33 mouse cellular contexts compared by ENCODE assay signal in the genomic region with DNA sequence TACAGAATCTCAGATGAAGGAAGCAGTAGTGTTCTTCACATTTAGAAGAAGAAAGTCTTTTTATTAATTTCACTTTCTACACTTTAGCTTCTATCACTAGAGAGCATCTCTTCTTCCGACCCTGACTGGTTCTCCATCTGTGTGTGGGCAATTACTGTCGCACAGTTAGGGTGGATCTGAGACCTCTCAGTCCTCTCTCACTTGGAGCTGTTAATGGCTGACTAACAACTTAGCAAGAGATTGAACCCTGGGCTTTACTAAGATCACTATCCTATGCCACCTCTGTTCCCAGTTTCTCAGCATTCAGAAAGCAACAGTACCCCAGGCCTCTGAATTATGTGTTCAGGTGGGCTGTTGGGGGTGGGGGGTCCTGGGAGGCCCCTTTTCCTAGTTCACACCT. TPM values are rescaled to one million over a fixed set of nuclear protein-coding genes. Genes with fewer than 3 reads are reported as not detected.
DNase-seq lines count a peak whose midpoint lies in the region; ATAC-seq and TF ChIP-seq lines count a peak whose summit lies in the region.
"Had no signal": no experiment of that assay in that cellular context is flagged by ENCODE, and none has a peak within 500 bp of the region (broad histone marks: within the 10 kb centered on the region; RNA-seq: fewer than 3 reads in every experiment).

No protein-coding gene starts in this region.

- peak overlapping the region; percentile 44; the same call in 1 of the 2 replicates for H3K4me2 ChIP-seq in kidney, postnatal 0 days (ENCODE audit: low read length)
- peak overlapping the region; percentile 50 for H3K4me2 ChIP-seq in liver, embryonic 13.5 days

- H3K4me3 ChIP-seq in kidney, adult 2 months (ENCODE audit: insufficient read depth, low read depth, low read length), result peak overlapping the region; percentile 36
- 0 out of 2 replicates have a peak overlapping the region, but pooled peaks have one; percentile 41 for H3K4me3 ChIP-seq in E14TG2a.4 (replicated peaks; ENCODE audit: low read length)
- no peak overlapping the region for H3K4me3 ChIP-seq in kidney, postnatal 0 days (replicated peaks; ENCODE audit: low read depth, low read length)
- H3K4me3 ChIP-seq in liver, embryonic 13.5 days (replicated peaks), result peak overlapping the region; percentile 43
- no peak overlapping the region for H3K4me3 ChIP-seq in hindbrain, embryonic 10.5 days
- H3K4me3 ChIP-seq: layer of hippocampus, adult 2 months; midbrain, embryonic 15.5 days; neural tube, embryonic 15.5 days had no signal

- no peak for TF ChIP-seq POLR2A in kidney, adult 2 months (IDR thresholded peaks at IDR 0.05; ENCODE audit: low read depth, low read length)

- H3K36me3 ChIP-seq in kidney, adult 2 months (ENCODE audit: control insufficient read depth, insufficient read depth, low read length), result no peaks in the 10 kb centered on the region
- no peaks in the 10 kb centered on the region for H3K36me3 ChIP-seq in E14TG2a.4 (ENCODE audit: insufficient read depth, low read length)
- no peaks in the 10 kb centered on the region for H3K36me3 ChIP-seq in kidney, postnatal 0 days (ENCODE audit: insufficient read depth, low read length)
- 0 out of 2 replicates have a peak, but pooled peaks cover 5% of the 10 kb centered on the region for H3K36me3 ChIP-seq in liver, embryonic 13.5 days
- H3K36me3 ChIP-seq in hindbrain, embryonic 10.5 days, result no peaks in the 10 kb centered on the region
- H3K36me3 ChIP-seq: embryonic facial prominence, embryonic 12.5 days; hindbrain, embryonic 12.5 days; lung, embryonic 15.5 days; midbrain, embryonic 10.5 days; midbrain, embryonic 15.5 days; neural tube, embryonic 15.5 days had no signal

- 45% methylated on average over 2 of the region's 2 CpGs for WGBS in kidney, adult 2 months
- 58% methylated on average over 2 of the region's 2 CpGs for WGBS in kidney, postnatal 0 days
- WGBS in liver, embryonic 13.5 days (ENCODE audit: insufficient replicate concordance), result 39% methylated on average over 2 of the region's 2 CpGs
- 76% methylated on average over 2 of the region's 2 CpGs for WGBS in hindbrain, embryonic 10.5 days

- no peaks in the 10 kb centered on the region for H3K27me3 ChIP-seq in kidney, adult 2 months (replicated peaks; ENCODE audit: control insufficient read depth, insufficient read depth, low read length)
- H3K27me3 ChIP-seq in E14TG2a.4 (ENCODE audit: insufficient read depth, low read length), result peaks cover 50% of the 10 kb centered on the region
- no peaks in the 10 kb centered on the region for H3K27me3 ChIP-seq in kidney, postnatal 0 days (ENCODE audit: insufficient read depth, low read length)
- peaks cover 18% of the 10 kb centered on the region for H3K27me3 ChIP-seq in liver, embryonic 13.5 days
- peaks cover 21% of the 10 kb centered on the region for H3K27me3 ChIP-seq in hindbrain, embryonic 10.5 days (ENCODE audit: insufficient read depth, poor library complexity, severe bottlenecking)

- H3K27ac ChIP-seq in kidney, adult 2 months (ENCODE audit: insufficient read depth, low read depth, low read length), result peak overlapping the region; percentile 14; the same call in 1 of the 2 replicates
- no peak overlapping the region for H3K27ac ChIP-seq in kidney, postnatal 0 days
- H3K27ac ChIP-seq in liver, embryonic 13.5 days, result no peak overlapping the region
- H3K27ac ChIP-seq in hindbrain, embryonic 10.5 days, result no peak overlapping the region
- H3K27ac ChIP-seq: embryonic facial prominence, embryonic 12.5 days; hindbrain, embryonic 12.5 days; layer of hippocampus, adult 2 months; lung, embryonic 15.5 days; midbrain, embryonic 10.5 days; midbrain, embryonic 15.5 days; neural tube, embryonic 15.5 days had no signal

- ATAC-seq in kidney, postnatal 0 days (replicated peaks; ENCODE audit: low FRiP score, low read depth), result no peak
- no peak for ATAC-seq in liver, embryonic 13.5 days (ENCODE audit: low read depth)
- ATAC-seq: CD4-positive, CD25-positive, alpha-beta regulatory T cell, adult 4 months; forebrain, embryonic 16.5 days; intestine, embryonic 16.5 days had no signal

- H3K4me1 ChIP-seq in kidney, adult 2 months (ENCODE audit: control insufficient read depth, insufficient read depth, low read length), result peaks cover 5% of the 10 kb centered on the region; the same call in 1 of the 2 replicates
- peaks cover 6% of the 10 kb centered on the region for H3K4me1 ChIP-seq in E14TG2a.4 (replicated peaks; ENCODE audit: low read depth, low read length)
- no peaks in the 10 kb centered on the region for H3K4me1 ChIP-seq in kidney, postnatal 0 days (replicated peaks; ENCODE audit: insufficient read depth, low read length)
- H3K4me1 ChIP-seq in liver, embryonic 13.5 days (replicated peaks), result no peaks in the 10 kb centered on the region
- peaks cover 11% of the 10 kb centered on the region for H3K4me1 ChIP-seq in hindbrain, embryonic 10.5 days (replicated peaks)
- H3K4me1 ChIP-seq: embryonic facial prominence, embryonic 12.5 days; midbrain, embryonic 15.5 days had no signal

- peak; percentile 58 for DNase-seq in kidney, adult 2 months
- DNase-seq in kidney, postnatal 10 days, result no peak
- DNase-seq in kidney, postnatal 0 days (ENCODE audit: low spot score), result no peak
- DNase-seq in liver, embryonic 13.5 days, result no peak
- DNase-seq in hindbrain, embryonic 10.5 days (ENCODE audit: low spot score), result no peak
- no peak for DNase-seq in cerebellum, postnatal 14 days
- no peak for DNase-seq in adrenal gland, postnatal 36 days
- DNase-seq: adrenal gland, postnatal 25 days; cerebellum, adult 8-10 months; cerebellum, postnatal 36 days; gastrocnemius, postnatal 10 days; heart, postnatal 14 days; left cerebral cortex, postnatal 4 days; retina, postnatal 1 day; right cerebral cortex, postnatal 14 days had no signal

- no peak overlapping the region for H3K9ac ChIP-seq in kidney, postnatal 0 days (ENCODE audit: low read depth, low read length)
- H3K9ac ChIP-seq in liver, embryonic 13.5 days, result peak overlapping the region; percentile 47
- H3K9ac ChIP-seq: embryonic facial prominence, embryonic 12.5 days; hindbrain, embryonic 12.5 days; lung, embryonic 15.5 days; midbrain, embryonic 15.5 days; neural tube, embryonic 15.5 days had no signal

- no peak for TF ChIP-seq CTCF in kidney, adult 2 months (conservative IDR thresholded peaks at IDR 0.05; ENCODE audit: insufficient read depth, insufficient read length, low read depth, low read length)
- TF ChIP-seq CTCF in E14TG2a.4 (conservative IDR thresholded peaks at IDR 0.05; ENCODE audit: low read length), result no peak
- no peak for TF ChIP-seq CTCF in kidney, postnatal 0 days (IDR thresholded peaks at IDR 0.05; ENCODE audit: low read depth)

- no peaks in the 10 kb centered on the region for H3K9me3 ChIP-seq in E14TG2a.4 (ENCODE audit: low read length)
- H3K9me3 ChIP-seq in kidney, postnatal 0 days (replicated peaks; ENCODE audit: low read length), result no peaks in the 10 kb centered on the region
- H3K9me3 ChIP-seq in liver, embryonic 13.5 days (replicated peaks), result no peaks in the 10 kb centered on the region; the same call in 1 of the 2 replicates
- H3K9me3 ChIP-seq in hindbrain, embryonic 10.5 days, result no peaks in the 10 kb centered on the region
- H3K9me3 ChIP-seq: embryonic facial prominence, embryonic 12.5 days; hindbrain, embryonic 12.5 days; lung, embryonic 15.5 days; midbrain, embryonic 10.5 days; midbrain, embryonic 15.5 days; neural tube, embryonic 15.5 days had no signal

RNA-seq across cellular contexts. Expression of gene Bhmt2, which starts 0.8 kb away (rescaled TPM):
- 48.9 and 54.5 TPM in 2 replicates for polyA plus RNA-seq in kidney, adult 2 months (2012; rRNA removed)
- 23.0 and 24.3 TPM in 2 replicates for polyA plus RNA-seq in kidney, postnatal 0 days (2015; fragmentation: Nextera tagmentation; extraction: Ambion mirVana)
- polyA plus RNA-seq in liver, embryonic 13.5 days (2015; fragmentation: Nextera tagmentation; extraction: Ambion mirVana), result 19.0 and 21.9 TPM in 2 replicates
- polyA plus RNA-seq in hindbrain, embryonic 10.5 days (2016; fragmentation: Nextera tagmentation; extraction: Ambion mirVana), result 0.09 and 0.17 TPM in 2 replicates
- total RNA-seq in adrenal gland, postnatal 36 days (2021), result under 1 TPM in 1 of 2 experiments, not detected in 1; 0.26 TPM
- total RNA-seq: adrenal gland, postnatal 25 days; heart, postnatal 14 days; megakaryocyte progenitor cell, adult 5-6 weeks had no signal
- polyA plus RNA-seq: embryonic facial prominence, embryonic 12.5 days; forebrain, embryonic 11.5 days; heart, embryonic 14.5 days; hindbrain, embryonic 12.5 days; lung, embryonic 15.5 days; midbrain, embryonic 10.5 days; neural tube, embryonic 15.5 days; stomach, embryonic 14.5 days; thymus, postnatal 0 days had no signal

RNA-seq across cellular contexts. Expression of gene Dmgdh, which starts 0.9 kb away (rescaled TPM):
- 39.6 and 41.0 TPM in 2 replicates for polyA plus RNA-seq in kidney, adult 2 months (2012; rRNA removed)
- polyA plus RNA-seq in kidney, postnatal 0 days (2015; fragmentation: Nextera tagmentation; extraction: Ambion mirVana), result 5.9 and 6.7 TPM in 2 replicates
- 10.1 and 12.5 TPM in 2 replicates for polyA plus RNA-seq in liver, embryonic 13.5 days (2015; fragmentation: Nextera tagmentation; extraction: Ambion mirVana)
- 0.27 TPM in 1 of 2 replicates, not detected in the other for polyA plus RNA-seq in hindbrain, embryonic 10.5 days (2016; fragmentation: Nextera tagmentation; extraction: Ambion mirVana)
- total RNA-seq in adrenal gland, postnatal 36 days (2021), result under 1 TPM in 1 of 2 experiments, not detected in 1; 0.10 TPM
- total RNA-seq: adrenal gland, postnatal 25 days; gastrocnemius, postnatal 10 days; heart, postnatal 14 days; megakaryocyte progenitor cell, adult 5-6 weeks had no signal
- polyA plus RNA-seq: CD4-positive, CD25-positive, alpha-beta regulatory T cell, adult 4 months; gonadal fat pad, adult 2 months; lung, embryonic 15.5 days; stomach, embryonic 14.5 days; thymus, postnatal 0 days had no signal

RNA-seq across cellular contexts. Expression of gene Bhmt, which starts 35.5 kb away (rescaled TPM):
- 20.3 and 26.4 TPM in 2 replicates for polyA plus RNA-seq in kidney, adult 2 months (2012; rRNA removed)
- polyA plus RNA-seq in kidney, postnatal 0 days (2015; fragmentation: Nextera tagmentation; extraction: Ambion mirVana), result 0.43 and 0.59 TPM in 2 replicates
- 42.8 and 52.7 TPM in 2 replicates for polyA plus RNA-seq in liver, embryonic 13.5 days (2015; fragmentation: Nextera tagmentation; extraction: Ambion mirVana)
- 0.29 and 0.37 TPM in 2 replicates for polyA plus RNA-seq in hindbrain, embryonic 10.5 days (2016; fragmentation: Nextera tagmentation; extraction: Ambion mirVana)
- total RNA-seq in adrenal gland, postnatal 36 days (2021), result 1 to 10 TPM; 1.2 to 1.5 TPM
- total RNA-seq: heart, postnatal 14 days; layer of hippocampus, adult 2 months; layer of hippocampus, postnatal 25 days; left cerebral cortex, postnatal 4 days; megakaryocyte progenitor cell, adult 5-6 weeks had no signal
- polyA plus RNA-seq: CD4-positive, CD25-positive, alpha-beta regulatory T cell, adult 4 months; embryonic facial prominence, embryonic 12.5 days; forebrain, embryonic 11.5 days; forebrain, embryonic 16.5 days; heart, embryonic 14.5 days had no signal

Comparison
In these comparisons a context has a peak if more than half of its experiments do, and no peak if none do; other contexts are left out.
1. H3K4me3 ChIP-seq: peak in kidney, adult 2 months (single experiment), E14TG2a.4 (single experiment) and liver, embryonic 13.5 days (single experiment); none in kidney, postnatal 0 days (single experiment) and hindbrain, embryonic 10.5 days (single experiment).
2. RNA of gene Bhmt, which starts 35.5 kb away (polyA plus RNA-seq): 42.8 to 52.7 TPM in liver, embryonic 13.5 days and 20.3 to 26.4 TPM in kidney, adult 2 months; 0.43 to 0.59 TPM in kidney, postnatal 0 days and 0.29 to 0.37 TPM in hindbrain, embryonic 10.5 days; every median in the first group is over 10 times any median in the second.
3. RNA of gene Bhmt2, which starts 0.8 kb away (polyA plus RNA-seq): 48.9 to 54.5 TPM in kidney, adult 2 months, 23.0 to 24.3 TPM in kidney, postnatal 0 days and 19.0 to 21.9 TPM in liver, embryonic 13.5 days; 0.09 to 0.17 TPM in hindbrain, embryonic 10.5 days; every median in the first group is over 10 times any median in the second.